Mouse (Mus musculus) intestine, embryonic 16.5 days (tissue): ENCODE measurements around the gene Rbmx. TPM values are rescaled to one million over a fixed set of nuclear protein-coding genes. Genes with fewer than 3 reads are reported as not detected.

Experiments used
- ATAC-seq: fragments of 200-750 bp; cut with Nextera tagmentation; 2 replicates; pipeline ENCODE4 v1.8.0; 2017; ENCODE audit warnings: moderate TSS enrichment, moderate library complexity
- H3K27ac ChIP-seq: fragments of 300-500 bp; sonication (generic); 2 replicates; pipeline ENCODE4 v1.5.1; 2014; ENCODE audit warnings: mild to moderate bottlenecking, low read length
- H3K27me3 ChIP-seq: fragments of 300-500 bp; sonication (generic); replicated peaks from 2 replicates; pipeline ENCODE4 v1.6.1; 2014; ENCODE audit warnings: low read length, control low read depth, mixed read lengths; ENCODE audit not compliant: control insufficient read depth, insufficient read depth
- H3K36me3 ChIP-seq: fragments of 300-500 bp; sonication (generic); 2 replicates; pipeline ENCODE4 v1.6.1; 2014; ENCODE audit warnings: low read length, control low read depth; ENCODE audit not compliant: control insufficient read depth, insufficient read depth
- H3K4me1 ChIP-seq: fragments of 300-500 bp; sonication (generic); 2 replicates; pipeline ENCODE4 v1.6.1; 2014; ENCODE audit warnings: low read length, control low read depth, mixed read lengths; ENCODE audit not compliant: control insufficient read depth, insufficient read depth
- H3K4me2 ChIP-seq: fragments of 300-500 bp; sonication (generic); 2 replicates; pipeline ENCODE4 v1.6.1; 2014; ENCODE audit warnings: low read depth, low read length, control low read depth
- H3K4me3 ChIP-seq: fragments of 300-500 bp; sonication (generic); 2 replicates; pipeline ENCODE4 v1.5.1; 2014; ENCODE audit warnings: mild to moderate bottlenecking, low read length
- H3K9ac ChIP-seq: fragments of 300-500 bp; sonication (generic); 2 replicates; pipeline ENCODE4 v1.6.1; 2014; ENCODE audit warnings: low read depth, low read length
- H3K9me3 ChIP-seq: fragments of 300-500 bp; sonication (generic); 2 replicates; pipeline ENCODE4 v1.6.1; 2016; ENCODE audit warnings: low read length, control low read depth; ENCODE audit not compliant: control insufficient read depth
- WGBS: fragments of 180-500 bp; shearing (Covaris S2); extraction: QIAGEN DNeasy Blood & Tissue Kit; methylation state at CpG from one replicate; pipeline ENCODE4 v1.1.7; 2014; 5-methylcytosine and 5-hydroxymethylcytosine counted together
- polyA plus RNA-seq: library from polyadenylated mRNA; unstranded; fragments of >200 nt; fragmentation: Nextera tagmentation; extraction: Ambion mirVana; gene quantifications from 2 replicates; pipeline ENCODE4 v1.2.1, GENCODE M21; 2015

Rbmx gene
- polyA plus RNA-seq, 1 experiment from 2014 or later: 71.9 TPM

- Histone ChIP-seq H3K9me3 (no peaks in the 10 kb centered on the region), H3K27me3 (no peaks in the 10 kb centered on the region), H3K4me1 (no peaks in the 10 kb centered on the region), H3K9ac (no peak overlapping the region), H3K4me2 (no peak overlapping the region), H3K27ac (no peak overlapping the region), H3K4me3 (no peak overlapping the region), H3K36me3 (no peaks in the 10 kb centered on the region)
- 86% methylated on average over 9 of the region's 9 CpGs for WGBS
- ATAC-seq: no peak
Measured at GRCm38 (mm10) chrX:57336958-57337357, 55.9 kb downstream of the Rbmx start.

DNA sequence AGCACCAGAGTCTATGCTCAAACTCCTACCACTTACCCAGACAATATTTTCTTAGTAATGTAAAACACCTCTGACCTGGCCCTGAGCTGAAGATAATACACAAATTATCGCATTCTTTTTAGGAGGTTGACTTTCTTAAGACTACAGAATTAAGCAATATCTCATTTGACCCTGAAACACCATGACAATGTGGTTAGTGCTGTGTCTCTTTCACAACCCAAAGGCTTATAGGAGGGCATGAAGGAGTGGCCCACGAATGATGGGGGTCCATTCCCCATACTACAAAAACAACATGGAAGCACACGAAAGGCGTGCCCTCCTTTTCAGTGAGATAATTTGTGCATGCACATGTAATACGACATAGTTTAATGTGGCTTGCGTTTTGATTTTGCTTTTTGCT, 57.5 kb downstream of the Rbmx start:
- Histone ChIP-seq H3K4me3 (no peak overlapping the region), H3K9ac (no peak overlapping the region), H3K27ac (no peak overlapping the region), H3K27me3 (no peaks in the 10 kb centered on the region), H3K9me3 (no peaks in the 10 kb centered on the region), H3K36me3 (no peaks in the 10 kb centered on the region), H3K4me2 (no peak overlapping the region), H3K4me1 (no peaks in the 10 kb centered on the region)
- ATAC-seq: no peak
- 85% methylated on average over 6 of the region's 6 CpGs for WGBS

Other genes with a start within 250 kb of the Rbmx start
- not detected in 2 replicates for gene Cd40lg, start 180.9 kb downstream of the Rbmx start, polyA plus RNA-seq
- gene Arhgef6, start 54.3 kb downstream of the Rbmx start, polyA plus RNA-seq: 3.6 and 4.0 TPM in 2 replicates
- gene Gm364, start 16.1 kb upstream of the Rbmx start, polyA plus RNA-seq: not detected in 2 replicates
- not detected in 2 replicates for gene Gpr101, start 110.7 kb upstream of the Rbmx start, polyA plus RNA-seq